Mouse (Mus musculus): ENCODE measurements around the gene Atrnl1.

Gene Atrnl1

GRCm38 (mm10) chr19:57610476-57611261 is at the start of gene Atrnl1:
Atrnl1 (plus strand) TSS chr19:57611034.
- peak; percentile 75 to 85 for DNase-seq (ENCODE audit: low spot score in 2 of 2)

- DNase-seq (ENCODE audit: low spot score in 2 of 2) = no peak
Observed at GRCm38 (mm10) chr19:57561486-57561885, 49.3 kb upstream of the Atrnl1 start.

GRCm38 (mm10) chr19:57569040-57569439 is 41.8 kb upstream of the Atrnl1 start:
- DNase-seq (ENCODE audit: low spot score in 2 of 2) = no peak

- no peak for DNase-seq (ENCODE audit: low spot score in 2 of 2)
Observed at GRCm38 (mm10) chr19:57572360-57573237, 38.2 kb upstream of the Atrnl1 start.

- DNase-seq (ENCODE audit: low spot score in 2 of 2) = no peak
Observed at GRCm38 (mm10) chr19:57573470-57573869, 37.4 kb upstream of the Atrnl1 start.

- no peak for DNase-seq (ENCODE audit: low spot score in 2 of 2)
Observed at GRCm38 (mm10) chr19:57575027-57575426, 35.8 kb upstream of the Atrnl1 start.

GRCm38 (mm10) chr19:57576836-57577235 is 34.0 kb upstream of the Atrnl1 start:
- DNase-seq (ENCODE audit: low spot score in 2 of 2) = no peak

GRCm38 (mm10) chr19:57577256-57577655 is 33.6 kb upstream of the Atrnl1 start:
- no peak for DNase-seq (ENCODE audit: low spot score in 2 of 2)

GRCm38 (mm10) chr19:57580962-57581361 is 29.9 kb upstream of the Atrnl1 start:
- no peak for DNase-seq (ENCODE audit: low spot score in 2 of 2)

- no peak for DNase-seq (ENCODE audit: low spot score in 2 of 2)
Observed at GRCm38 (mm10) chr19:57585231-57585792, 25.5 kb upstream of the Atrnl1 start.

GRCm38 (mm10) chr19:57586172-57586571 is 24.7 kb upstream of the Atrnl1 start:
- no peak for DNase-seq (ENCODE audit: low spot score in 2 of 2)

GRCm38 (mm10) chr19:57589516-57589915 is 21.3 kb upstream of the Atrnl1 start:
- DNase-seq (ENCODE audit: low spot score in 2 of 2) = no peak

GRCm38 (mm10) chr19:57590895-57591294 is 19.9 kb upstream of the Atrnl1 start:
- no peak for DNase-seq (ENCODE audit: low spot score in 2 of 2)

GRCm38 (mm10) chr19:57591631-57592030 is 19.2 kb upstream of the Atrnl1 start:
- no peak for DNase-seq (ENCODE audit: low spot score in 2 of 2)

- no peak for DNase-seq (ENCODE audit: low spot score in 2 of 2)
Observed at GRCm38 (mm10) chr19:57592355-57592754, 18.5 kb upstream of the Atrnl1 start.

GRCm38 (mm10) chr19:57599126-57599525 is 11.7 kb upstream of the Atrnl1 start:
- no peak for DNase-seq (ENCODE audit: low spot score in 2 of 2)

GRCm38 (mm10) chr19:57600233-57600929 is 10.5 kb upstream of the Atrnl1 start:
- no peak for DNase-seq (ENCODE audit: low spot score in 2 of 2)

GRCm38 (mm10) chr19:57600930-57601328 is 9.9 kb upstream of the Atrnl1 start:
- DNase-seq (ENCODE audit: low spot score in 2 of 2) = no peak

- DNase-seq (ENCODE audit: low spot score in 2 of 2) = no peak
Observed at GRCm38 (mm10) chr19:57603593-57603992, 7.2 kb upstream of the Atrnl1 start.

- DNase-seq (ENCODE audit: low spot score in 2 of 2) = no peak
Observed at GRCm38 (mm10) chr19:57605941-57606340, 4.9 kb upstream of the Atrnl1 start.

GRCm38 (mm10) chr19:57606351-57606750 is 4.5 kb upstream of the Atrnl1 start:
- no peak for DNase-seq (ENCODE audit: low spot score in 2 of 2)

Data from urinary bladder, adult 18-20 months (tissue).